In the genomic region with DNA sequence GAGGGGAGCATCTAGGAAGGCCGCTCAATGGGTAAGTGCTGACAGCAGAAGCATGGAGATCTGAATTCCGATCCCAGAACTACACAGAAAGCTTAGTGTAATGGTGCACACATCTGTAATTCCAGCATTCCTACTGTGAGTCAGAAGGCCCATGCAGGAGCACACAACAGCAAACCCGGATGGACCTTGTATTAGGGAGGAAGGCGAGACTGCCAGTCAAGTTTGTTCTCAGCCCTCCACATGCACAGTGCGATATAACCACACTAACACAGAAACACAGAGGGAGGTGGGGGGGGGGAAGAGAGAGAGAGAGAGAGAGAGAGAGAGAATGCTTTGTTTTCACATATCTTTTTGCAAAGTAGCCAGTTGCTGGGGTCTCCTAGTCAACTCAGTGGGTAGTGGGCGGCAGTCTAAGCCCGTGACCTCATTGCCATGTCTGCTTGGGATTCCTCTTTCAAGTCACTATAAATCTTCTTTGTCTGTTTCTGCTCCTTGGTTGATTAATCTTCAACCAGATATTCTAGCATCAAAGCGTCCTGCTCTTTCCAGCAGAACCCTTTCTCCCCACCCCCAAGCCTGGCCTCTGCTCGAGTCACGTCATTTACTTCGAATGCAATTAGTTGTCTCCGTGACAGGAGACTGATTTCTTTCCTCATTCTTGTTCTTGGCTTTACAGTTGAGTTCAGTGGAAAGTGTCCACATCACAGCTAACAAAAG, we compare ENCODE assay signal across 8 mouse cellular contexts. TPM values are rescaled to one million over a fixed set of nuclear protein-coding genes. Genes with fewer than 3 reads are reported as not detected.
DNase-seq lines count a peak whose midpoint lies in the region; ATAC-seq lines count a peak whose summit lies in the region.
"Had no signal": no experiment of that assay in that cellular context is flagged by ENCODE, and none has a peak within 500 bp of the region (broad histone marks: within the 10 kb centered on the region; RNA-seq: fewer than 3 reads in every experiment).

No protein-coding gene starts in this region.

- H3K27ac ChIP-seq in midbrain, embryonic 10.5 days (replicated peaks), result peak overlapping the region; percentile 47
- H3K27ac ChIP-seq in midbrain, embryonic 14.5 days (replicated peaks; ENCODE audit: low read depth, low read length), result no peak overlapping the region
- no peak overlapping the region for H3K27ac ChIP-seq in forebrain, embryonic 16.5 days (ENCODE audit: low read length)

- H3K36me3 ChIP-seq in midbrain, embryonic 10.5 days, result no peaks in the 10 kb centered on the region
- H3K36me3 ChIP-seq in midbrain, embryonic 14.5 days (ENCODE audit: control insufficient read depth, insufficient read depth, low read length), result no peaks in the 10 kb centered on the region
- H3K36me3 ChIP-seq in forebrain, embryonic 16.5 days (ENCODE audit: control insufficient read depth, insufficient read depth), result no peaks in the 10 kb centered on the region

- peaks cover 46% of the 10 kb centered on the region for H3K4me1 ChIP-seq in midbrain, embryonic 10.5 days
- peaks cover 17% of the 10 kb centered on the region; the same call in 1 of the 2 replicates for H3K4me1 ChIP-seq in midbrain, embryonic 14.5 days (ENCODE audit: control insufficient read depth, insufficient read depth, low read length)
- H3K4me1 ChIP-seq in forebrain, embryonic 16.5 days (replicated peaks; ENCODE audit: control insufficient read depth, insufficient read depth, low read length), result peaks cover 10% of the 10 kb centered on the region; the same call in 1 of the 2 replicates

- no peak overlapping the region for H3K9ac ChIP-seq in midbrain, embryonic 14.5 days (replicated peaks; ENCODE audit: low read length)
- H3K9ac ChIP-seq in forebrain, embryonic 16.5 days (replicated peaks; ENCODE audit: low read depth, low read length), result no peak overlapping the region

- no peak overlapping the region for H3K4me3 ChIP-seq in midbrain, embryonic 10.5 days
- H3K4me3 ChIP-seq in midbrain, embryonic 14.5 days (replicated peaks; ENCODE audit: low read depth, low read length), result no peak overlapping the region
- no peak overlapping the region for H3K4me3 ChIP-seq in forebrain, embryonic 16.5 days (replicated peaks; ENCODE audit: low read length)

- no peaks in the 10 kb centered on the region for H3K9me3 ChIP-seq in midbrain, embryonic 10.5 days (replicated peaks)
- H3K9me3 ChIP-seq in midbrain, embryonic 14.5 days (ENCODE audit: control insufficient read depth, low read length), result no peaks in the 10 kb centered on the region
- no peaks in the 10 kb centered on the region for H3K9me3 ChIP-seq in forebrain, embryonic 16.5 days (ENCODE audit: control insufficient read depth, low read length)

- no peaks in the 10 kb centered on the region for H3K27me3 ChIP-seq in midbrain, embryonic 10.5 days (ENCODE audit: low read depth, poor library complexity, severe bottlenecking)
- no peaks in the 10 kb centered on the region for H3K27me3 ChIP-seq in midbrain, embryonic 14.5 days (ENCODE audit: control insufficient read depth, insufficient read depth, low read length)
- no peaks in the 10 kb centered on the region for H3K27me3 ChIP-seq in forebrain, embryonic 16.5 days (replicated peaks; ENCODE audit: control insufficient read depth, insufficient read depth, low read length)

- 58% methylated on average over 12 of the region's 12 CpGs for WGBS in midbrain, embryonic 10.5 days
- 43% methylated on average over 12 of the region's 12 CpGs for WGBS in midbrain, embryonic 14.5 days
- 39% methylated on average over 12 of the region's 12 CpGs for WGBS in forebrain, embryonic 16.5 days

- no peak for ATAC-seq in midbrain, embryonic 14.5 days (ENCODE audit: low FRiP score, low TSS enrichment)
- no peak for ATAC-seq in forebrain, embryonic 16.5 days

- peak; percentile 18 for DNase-seq in midbrain, embryonic 10.5 days (ENCODE audit: low spot score)
- no peak for DNase-seq in midbrain, embryonic 14.5 days
- DNase-seq in kidney, adult 11 months, result peak; percentile 84
- DNase-seq in lung, postnatal 36 days, result peak; percentile 60
- DNase-seq in frontal cortex, postnatal 14 days (ENCODE audit: low spot score in 2 of 2), result no peak
- DNase-seq in spleen, postnatal 4 days (ENCODE audit: low spot score in 2 of 2), result no peak
- DNase-seq: cerebellum, adult 9-11 months had no signal

- H3K4me2 ChIP-seq in midbrain, embryonic 14.5 days (ENCODE audit: low read length), result no peak overlapping the region
- no peak overlapping the region for H3K4me2 ChIP-seq in forebrain, embryonic 16.5 days (ENCODE audit: low read length)

RNA-seq across cellular contexts. Expression of gene Fam171a1, which starts 20.7 kb away (rescaled TPM):
- polyA plus RNA-seq in midbrain, embryonic 10.5 days (2016; fragmentation: Nextera tagmentation; extraction: Ambion mirVana), result 38.7 and 45.8 TPM in 2 replicates
- 30.3 and 50.9 TPM in 2 replicates for polyA plus RNA-seq in midbrain, embryonic 14.5 days (2014; fragmentation: Nextera tagmentation; extraction: Ambion mirVana)
- 30.8 and 32.3 TPM in 2 replicates for polyA plus RNA-seq in forebrain, embryonic 16.5 days (2015; fragmentation: Nextera tagmentation; extraction: Ambion mirVana)

Comparison
In these comparisons a context has a peak if more than half of its experiments do, and no peak if none do; other contexts are left out.
1. DNase-seq: peak in midbrain, embryonic 10.5 days (single experiment), kidney, adult 11 months (single experiment) and lung, postnatal 36 days (single experiment); none in midbrain, embryonic 14.5 days (single experiment), frontal cortex, postnatal 14 days (0 of 2) and spleen, postnatal 4 days (0 of 2).